Mouse (Mus musculus) liver, postnatal 0 days (tissue): Measurements from ENCODE around the gene Mafk.

Source experiments
- CTCF ChIP-seq: sonication (generic); IDR thresholded peaks from 2 replicates; pipeline ENCODE4 v1.5.1; 2016; ENCODE audit warnings: antibody characterized with exemption, low read depth
- EP300 ChIP-seq: IDR thresholded peaks from 2 replicates; pipeline ENCODE4 v1.6.1; 2016; ENCODE audit warnings: antibody characterized with exemption, low read depth, mild to moderate bottlenecking

- TF ChIP-seq CTCF = no peak
- no peak for TF ChIP-seq EP300
Measured at GRCm38 (mm10) chr5:139839142-139839541, 47.8 kb downstream of the Mafk start.
